Mouse (Mus musculus) ES-E14 (cell line): Measurements from ENCODE around the gene Alad. TPM values are rescaled to one million over a fixed set of nuclear protein-coding genes. Genes with fewer than 3 reads are reported as not detected.

Source experiments
- DNase-seq: peaks from one replicate; pipeline ENCODE4 v3.0.0-alpha.2; 2013; ENCODE audit warnings: low read depth, low spot score
- H3K27ac ChIP-seq: 2 replicates; pipeline ENCODE4 v1.5.1; 2012; ENCODE audit warnings: low read depth, mild to moderate bottlenecking, low read length, moderate library complexity, mixed read lengths; ENCODE audit not compliant: poor library complexity, insufficient read depth, severe bottlenecking
- H3K36me3 ChIP-seq: 2 replicates; pipeline ENCODE4 v1.6.1; 2012; ENCODE audit warnings: mild to moderate bottlenecking, low read length, moderate library complexity, mixed read lengths; ENCODE audit not compliant: control insufficient read depth, poor library complexity, insufficient read depth, severe bottlenecking
- H3K4me1 ChIP-seq, 2 experiments: fragments of 150-350 bp in 1 of 2; sonication (generic) in 1 of 2; 2 replicates each; pipeline ENCODE4 v1.6.1; 2012; ENCODE audit warnings: low read length in 2 of 2, mild to moderate bottlenecking in 1 of 2, mixed read lengths in 1 of 2; ENCODE audit not compliant: control insufficient read depth in 2 of 2, insufficient read depth in 2 of 2, poor library complexity in 1 of 2
- H3K4me3 ChIP-seq, 2 experiments: fragments of 150-350 bp in 1 of 2; sonication (generic) in 1 of 2; 2 replicates each; pipeline ENCODE4 v1.5.1; 2012; ENCODE audit warnings: low read length in 2 of 2, low read depth in 1 of 2, mild to moderate bottlenecking in 1 of 2, mixed read lengths in 1 of 2; ENCODE audit not compliant: insufficient read depth in 1 of 2, poor library complexity in 1 of 2, severe bottlenecking in 1 of 2
- H3K9ac ChIP-seq: 2 replicates; pipeline ENCODE4 v1.6.1; 2012; ENCODE audit warnings: low read depth, mild to moderate bottlenecking, low read length, mixed read lengths; ENCODE audit not compliant: poor library complexity, insufficient read depth, severe bottlenecking
- H3K9me3 ChIP-seq: fragments of 150-350 bp; sonication (generic); 2 replicates; pipeline ENCODE4 v1.6.1; 2012; ENCODE audit warnings: low read depth, mild to moderate bottlenecking, low read length; ENCODE audit not compliant: control insufficient read depth, insufficient read depth
- CHD2 ChIP-seq: IDR thresholded peaks from 2 replicates; pipeline ENCODE4 v1.6.1; 2014; ENCODE audit warnings: mild to moderate bottlenecking, low read depth, low read length, inconsistent platforms
- HCFC1 ChIP-seq: IDR thresholded peaks from 2 replicates; pipeline ENCODE4 v1.6.1; 2012; ENCODE audit warnings: low read length, inconsistent platforms, borderline replicate concordance; ENCODE audit not compliant: insufficient read depth
- MAFK ChIP-seq: IDR thresholded peaks from 2 replicates; pipeline ENCODE4 v1.6.1; 2014; ENCODE audit warnings: mild to moderate bottlenecking, low read depth, low read length, inconsistent platforms; ENCODE audit not compliant: insufficient read depth
- ZC3H11A ChIP-seq: IDR thresholded peaks from 2 replicates; pipeline ENCODE4 v1.6.1; 2012; ENCODE audit warnings: low read depth, mild to moderate bottlenecking, inconsistent platforms, low read length, borderline replicate concordance
- ZNF384 ChIP-seq: IDR thresholded peaks from 2 replicates; pipeline ENCODE4 v1.6.1; 2012; ENCODE audit warnings: low read depth, low read length, inconsistent platforms
- in situ Hi-C, 2 experiments: fragments of 600-800 bp; cut with MboI; formaldehyde crosslinking; loops; one replicate each; pipeline ENCODE4 v1.15.1; 2025; ENCODE audit warnings: low sequenced_read_pairs in 2 of 2, inconsistent platforms in 1 of 2; ENCODE audit not compliant: unreplicated experiment in 2 of 2
- total RNA-seq: library from RNA; depleted of rRNA; stranded (reverse); fragments of 300-350 nt; gene quantifications from 2 replicates; pipeline ENCODE4 v1.2.3, GENCODE M21; 2012; rRNA removed

Gene Alad
- total RNA-seq, 1 experiment: 27.9 TPM

GRCm38 (mm10) chr4:62468158-62468557 is 51.6 kb downstream of the Alad start:
- H3K36me3 ChIP-seq: peaks cover 4% of the 10 kb centered on the region; the same call in 1 of the 2 replicates
- H3K27ac ChIP-seq: no peak overlapping the region
- TF ChIP-seq MAFK: no peak
- TF ChIP-seq ZNF384: no peak
- TF ChIP-seq ZC3H11A: no peak
- TF ChIP-seq CHD2: no peak
- no peak for TF ChIP-seq HCFC1
- H3K4me1 ChIP-seq: 0 out of 4 replicates have a peak, but pooled peaks cover 0 to 2% of the 10 kb centered on the region in 2 experiments
- in situ Hi-C loops: no loop called here
- H3K4me3 ChIP-seq: no peak overlapping the region
- DNase-seq: no peak
- no peaks in the 10 kb centered on the region for H3K9me3 ChIP-seq
- H3K9ac ChIP-seq: no peak overlapping the region

DNA sequence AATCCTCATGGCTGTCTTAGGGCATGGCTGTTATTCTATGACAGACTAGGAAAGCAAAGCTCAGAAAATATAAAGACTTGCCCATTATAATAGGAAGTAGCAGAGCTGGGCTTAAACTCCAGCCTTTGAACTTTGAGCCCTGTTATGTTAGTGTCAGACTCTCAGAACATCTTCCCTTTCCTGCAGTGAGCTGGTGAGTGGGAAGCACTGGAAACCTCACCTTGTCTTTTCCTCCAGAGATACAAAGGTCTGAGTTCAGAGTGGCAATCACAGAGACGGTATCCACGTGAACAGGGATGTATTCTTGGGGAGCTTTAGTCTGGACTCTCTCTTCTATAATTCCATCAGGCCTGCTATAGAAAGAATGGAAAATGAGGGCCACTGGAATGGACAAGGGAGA is 56.6 kb downstream of the Alad start:
- H3K9ac ChIP-seq: no peak overlapping the region
- H3K4me3 ChIP-seq: no peak overlapping the region
- DNase-seq: no peak
- H3K4me1 ChIP-seq: 0 out of 4 replicates have a peak, but pooled peaks cover 0 to 2% of the 10 kb centered on the region in 2 experiments
- in situ Hi-C loops: no loop called here
- peaks cover 17% of the 10 kb centered on the region for H3K36me3 ChIP-seq
- H3K27ac ChIP-seq: no peak overlapping the region
- no peaks in the 10 kb centered on the region for H3K9me3 ChIP-seq
- TF ChIP-seq CHD2 (no peak), HCFC1 (no peak), ZNF384 (no peak), ZC3H11A (no peak), MAFK (no peak)

GRCm38 (mm10) chr4:62460348-62460747 is 59.4 kb downstream of the Alad start:
- TF ChIP-seq ZC3H11A (no peak), ZNF384 (no peak), CHD2 (no peak), MAFK (no peak), HCFC1 (no peak)
- Histone ChIP-seq H3K9me3 (no peaks in the 10 kb centered on the region), H3K27ac (no peak overlapping the region), H3K36me3 (peaks cover 23% of the 10 kb centered on the region), H3K9ac (no peak overlapping the region), H3K4me3 (no peak overlapping the region), H3K4me1 (no peaks in the 10 kb centered on the region)
- DNase-seq: no peak
- in situ Hi-C loops: no loop called here

Other genes with a start within 250 kb of the Alad start
- gene Fkbp15, start 159.4 kb downstream of the Alad start, total RNA-seq: 20.3 and 20.7 TPM in 2 replicates
- gene Slc31a1, start 159.2 kb downstream of the Alad start, total RNA-seq: 27.9 and 30.7 TPM in 2 replicates
- 39.0 and 69.1 TPM in 2 replicates for gene Cdc26, start 111.3 kb downstream of the Alad start, total RNA-seq
- 27.6 and 32.6 TPM in 2 replicates for gene Prpf4, start 111.1 kb downstream of the Alad start, total RNA-seq
- 0.89 TPM in 1 of 2 replicates, not detected in the other for gene Rnf183, start 84.7 kb downstream of the Alad start, total RNA-seq
- gene Wdr31, start 49.0 kb downstream of the Alad start, total RNA-seq: 9.3 and 20.1 TPM in 2 replicates
- 8.9 and 12.9 TPM in 2 replicates for gene Bspry, start 39.9 kb downstream of the Alad start, total RNA-seq
- gene Hdhd3, start 16.5 kb downstream of the Alad start, total RNA-seq: 0.62 and 1.2 TPM in 2 replicates
- 23.5 and 32.1 TPM in 2 replicates for gene Pole3, start 5.2 kb upstream of the Alad start, total RNA-seq
- 0.27 and 0.32 TPM in 2 replicates for gene 4933430I17Rik, start 5.5 kb upstream of the Alad start, total RNA-seq
- 7.1 and 10.0 TPM in 2 replicates for gene Rgs3, start 39.9 kb upstream of the Alad start, total RNA-seq